Mouse (Mus musculus) ES-Bruce4 (cell line): ENCODE results near the gene Arhgap44.

ENCODE experiments used
- CTCF ChIP-seq: IDR thresholded peaks from one replicate; pipeline ENCODE4 v1.8.1; 2011; ENCODE audit warnings: low read depth, low read length
- EP300 ChIP-seq: IDR thresholded peaks from 2 replicates; pipeline ENCODE4 v1.6.1; 2011; ENCODE audit warnings: low read depth, low read length; ENCODE audit not compliant: insufficient read depth
- POLR2A ChIP-seq: IDR thresholded peaks from one replicate; pipeline ENCODE4 v1.8.1; 2011; ENCODE audit warnings: low read length; ENCODE audit not compliant: insufficient read depth

DNA sequence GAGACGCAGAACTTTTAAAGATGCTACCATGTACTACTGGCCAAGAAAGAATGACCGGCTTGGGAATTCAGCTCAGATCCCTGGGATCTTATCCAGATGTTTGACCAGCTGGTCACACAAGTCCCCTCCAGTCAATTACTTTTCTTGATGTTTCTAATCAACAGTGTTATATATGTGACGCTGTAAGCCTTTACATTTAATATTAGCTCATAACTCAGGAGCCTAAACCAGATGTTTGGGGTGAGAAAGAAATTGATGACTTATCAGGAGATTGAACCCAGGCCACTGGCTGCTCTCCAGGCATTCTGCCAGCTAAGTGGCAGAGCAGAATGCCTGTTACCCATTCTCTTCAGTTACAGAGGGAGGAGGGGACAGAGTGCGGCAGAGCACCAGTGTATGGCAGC is 193.8 kb downstream of the Arhgap44 start:
- TF ChIP-seq POLR2A (no peak), CTCF (no peak), EP300 (no peak)
